Mouse (Mus musculus) ES-Bruce4 (cell line): ENCODE data around the gene Col4a1.

Source experiments
- CTCF ChIP-seq: IDR thresholded peaks from one replicate; pipeline ENCODE4 v1.8.1; 2011; ENCODE audit warnings: low read depth, low read length
- EP300 ChIP-seq: IDR thresholded peaks from 2 replicates; pipeline ENCODE4 v1.6.1; 2011; ENCODE audit warnings: low read depth, low read length; ENCODE audit not compliant: insufficient read depth
- POLR2A ChIP-seq: IDR thresholded peaks from one replicate; pipeline ENCODE4 v1.8.1; 2011; ENCODE audit warnings: low read length; ENCODE audit not compliant: insufficient read depth

- TF ChIP-seq CTCF = no peak
- no peak for TF ChIP-seq EP300
- TF ChIP-seq POLR2A = no peak
These were observed 79.6 kb downstream of the Col4a1 start for GRCm38 (mm10) chr8:11233009-11233408.
